Mouse (Mus musculus): Measurements from ENCODE around the gene Kif2a. TPM values are rescaled to one million over a fixed set of nuclear protein-coding genes. Genes with fewer than 3 reads are reported as not detected.
"Not testable (repeated sequence)": the region's sequence is repeated elsewhere in the genome, so short reads cannot be mapped to it uniquely, and the experiment has no call there.

Gene Kif2a
- total RNA-seq, 2 experiments from 2014 or later = 88.8 to 107 TPM

DNA sequence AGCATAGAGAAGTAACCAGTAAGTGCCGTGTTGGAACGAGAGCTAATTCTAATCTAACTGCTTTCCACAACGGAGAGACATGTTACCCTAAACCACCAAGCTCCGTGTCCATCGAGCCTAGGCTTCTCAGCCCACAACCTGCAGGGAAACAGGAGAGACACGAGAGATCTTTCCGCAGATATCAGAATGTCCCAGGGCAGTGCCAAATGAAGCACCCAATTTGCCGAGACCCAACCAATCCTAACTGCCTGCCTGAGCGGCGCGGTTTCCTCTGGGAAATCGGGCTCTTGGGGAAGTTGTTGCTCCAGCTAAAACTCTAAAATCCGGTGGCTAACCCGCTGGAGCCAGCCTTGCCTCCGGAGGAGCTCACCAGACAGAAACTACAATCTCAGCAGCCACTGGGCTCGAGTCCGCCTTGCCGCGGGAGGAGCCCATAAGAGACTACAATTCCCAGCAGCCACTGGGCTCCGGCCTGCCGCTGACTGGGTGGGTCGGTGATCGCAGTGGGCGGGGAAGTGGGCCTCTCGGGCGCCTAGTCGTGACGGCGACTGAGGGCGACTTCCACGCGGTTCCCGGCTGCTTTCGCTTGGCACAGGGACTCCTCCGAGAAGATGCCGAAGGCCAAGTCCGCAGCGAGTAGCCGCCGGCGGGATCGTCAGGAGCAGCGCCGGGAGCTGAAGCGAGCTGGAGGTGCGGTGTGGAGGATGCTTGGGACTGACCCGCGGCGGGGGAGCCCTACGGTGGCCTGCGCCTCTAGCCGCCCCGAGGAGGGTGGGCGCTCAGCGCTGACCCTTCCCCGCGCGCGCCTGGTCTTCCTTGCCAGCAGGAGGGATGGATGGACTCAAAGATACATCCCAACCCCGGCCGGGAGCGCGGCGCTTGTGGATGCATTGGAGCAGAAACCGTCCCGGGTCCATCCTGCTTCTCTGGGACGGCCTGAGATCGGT lies 75.1 kb downstream of the Kif2a start, which contains the start of gene Dimt1:
Gene Dimt1 (plus strand): TSS at position 534 of the 947 bp plus-strand sequence.
- Histone ChIP-seq H3K4me3 (peak within 1 kb of the TSS; percentile 93), H3K27ac (peak within 1 kb of the TSS; percentile 81)
- peak; percentile 94 to 95 for DNase-seq (ENCODE audit: extremely low spot score in 1 of 2, low spot score in 2 of 2)
- intact Hi-C loops (cut with DNase I) = loop anchor here (5.0 kb wide), 2 partner anchors 75 to 155 kb away; partner anchors contain the start of gene Kif2a
- no peak for TF ChIP-seq CTCF (IDR thresholded peaks at IDR 0.05)

DNA sequence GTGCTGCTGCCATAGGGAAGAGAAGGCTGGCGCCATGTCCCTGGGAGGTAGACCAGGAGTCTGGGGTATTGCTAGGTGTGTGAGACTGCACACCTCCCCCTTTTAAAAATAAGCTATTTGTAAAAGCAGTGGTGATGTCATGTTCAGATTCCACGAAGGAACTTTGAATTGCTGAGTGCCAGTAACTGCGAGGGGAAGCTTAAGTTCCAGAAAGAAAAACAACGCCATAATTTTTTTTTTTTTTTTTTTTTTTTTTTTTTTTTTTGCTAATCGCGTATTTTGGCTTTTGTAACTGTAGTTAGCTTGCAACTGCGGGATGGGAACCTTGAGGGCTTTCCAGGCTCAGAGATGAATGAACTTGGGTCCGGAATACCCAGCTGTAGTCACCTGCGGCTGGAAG lies 76.4 kb downstream of the Kif2a start:
- intact Hi-C loops (cut with DNase I) = loop anchor here (5.0 kb wide), 2 partner anchors 77 to 157 kb away; partner anchors contain the start of gene Kif2a
- Histone ChIP-seq H3K27ac (no peak overlapping the region), H3K4me3 (no peak overlapping the region)
- TF ChIP-seq CTCF (IDR thresholded peaks at IDR 0.05) = no peak
- DNase-seq (ENCODE audit: extremely low spot score in 1 of 2, low spot score in 2 of 2) = no peak

DNA sequence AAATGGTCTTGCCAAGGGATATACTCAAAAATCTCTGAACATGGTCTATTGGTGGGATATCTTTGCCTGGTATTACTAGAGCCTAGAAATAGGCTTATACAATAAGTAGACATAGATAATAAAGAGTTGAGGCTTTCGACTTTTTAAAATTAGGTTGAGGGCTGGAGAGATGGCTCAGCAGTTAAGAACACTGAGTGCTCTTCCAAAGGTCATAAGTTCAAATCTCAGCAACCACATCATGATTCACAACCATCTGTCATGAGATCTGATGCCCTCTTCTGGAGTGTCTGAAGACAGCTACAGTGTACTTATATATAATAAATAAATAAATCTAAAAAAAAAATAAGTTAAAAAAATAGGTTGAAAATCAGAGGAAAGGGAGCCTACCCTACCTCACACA lies 79.2 kb downstream of the Kif2a start:
- DNase-seq (ENCODE audit: extremely low spot score in 1 of 2, low spot score in 2 of 2) = no peak
- no peak for TF ChIP-seq CTCF (IDR thresholded peaks at IDR 0.05)
- intact Hi-C loops (cut with DNase I) = no loop called here
- H3K27ac ChIP-seq = no peak overlapping the region
- no peak overlapping the region for H3K4me3 ChIP-seq

DNA sequence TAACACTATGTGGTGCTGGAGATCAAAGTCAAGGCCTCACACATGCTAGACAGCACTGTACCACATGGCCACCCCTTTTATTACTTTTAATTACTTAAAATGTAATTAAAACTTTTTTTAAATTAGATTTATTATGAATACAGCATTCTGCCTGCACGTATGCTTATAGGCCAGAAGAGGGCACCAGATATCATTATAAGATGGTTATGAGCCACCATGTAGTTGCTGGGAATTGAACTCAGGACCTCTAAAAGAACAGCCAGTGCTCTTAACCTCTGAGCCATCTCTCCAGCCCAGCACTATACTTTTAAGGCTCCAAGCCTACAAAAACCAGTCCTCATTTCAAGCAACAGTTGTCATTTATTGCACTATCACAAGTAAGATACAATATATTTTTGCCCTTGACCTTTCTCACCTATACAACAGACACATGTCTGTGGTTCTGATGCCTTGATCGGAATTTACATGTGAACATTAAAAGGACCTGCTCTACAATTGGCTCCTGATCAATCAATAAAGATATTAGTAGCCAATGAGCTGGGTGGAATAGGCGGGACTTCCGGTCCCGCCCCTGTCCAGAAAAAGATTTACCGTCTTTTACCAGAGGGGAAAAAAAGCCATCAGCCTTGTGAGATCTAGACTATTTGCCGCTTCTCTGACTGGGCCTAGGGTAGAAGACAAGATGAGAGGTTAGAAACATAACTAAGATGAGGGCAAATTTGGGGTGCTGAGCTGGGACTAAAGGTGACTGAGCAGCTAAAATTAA lies 80.5 kb downstream of the Kif2a start:
- peak; percentile 22; the same call in 1 of the 2 replicates for TF ChIP-seq CTCF (IDR thresholded peaks at IDR 0.05)
- no peak overlapping the region for H3K4me3 ChIP-seq
- intact Hi-C loops (cut with DNase I) = no loop called here
- DNase-seq (ENCODE audit: extremely low spot score in 1 of 2, low spot score in 2 of 2) = no peak
- H3K27ac ChIP-seq = no peak overlapping the region

DNA sequence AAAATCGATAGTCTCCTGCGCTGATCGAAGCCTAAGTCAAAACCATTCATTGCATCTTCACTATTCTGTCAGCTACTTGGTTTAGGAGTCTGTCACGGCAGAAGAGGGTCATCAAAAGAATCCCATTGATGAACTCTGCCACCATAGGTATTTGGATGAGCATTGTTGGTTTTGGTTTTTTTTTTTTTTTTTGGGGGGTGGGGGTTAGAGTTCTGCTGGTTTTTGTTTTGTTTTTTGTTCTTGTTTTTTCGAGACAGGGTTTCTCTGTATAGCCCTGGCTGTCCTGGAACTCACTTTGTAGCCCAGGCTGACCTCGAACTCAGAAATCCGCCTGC lies 84.8 kb downstream of the Kif2a start:
- no peak for TF ChIP-seq CTCF (IDR thresholded peaks at IDR 0.05)
- DNase-seq (ENCODE audit: extremely low spot score in 1 of 2, low spot score in 2 of 2) = no peak
- intact Hi-C loops (cut with DNase I) = no loop called here
- Histone ChIP-seq H3K27ac (no peak overlapping the region), H3K4me3 (peak overlapping the region; percentile 95)

DNA sequence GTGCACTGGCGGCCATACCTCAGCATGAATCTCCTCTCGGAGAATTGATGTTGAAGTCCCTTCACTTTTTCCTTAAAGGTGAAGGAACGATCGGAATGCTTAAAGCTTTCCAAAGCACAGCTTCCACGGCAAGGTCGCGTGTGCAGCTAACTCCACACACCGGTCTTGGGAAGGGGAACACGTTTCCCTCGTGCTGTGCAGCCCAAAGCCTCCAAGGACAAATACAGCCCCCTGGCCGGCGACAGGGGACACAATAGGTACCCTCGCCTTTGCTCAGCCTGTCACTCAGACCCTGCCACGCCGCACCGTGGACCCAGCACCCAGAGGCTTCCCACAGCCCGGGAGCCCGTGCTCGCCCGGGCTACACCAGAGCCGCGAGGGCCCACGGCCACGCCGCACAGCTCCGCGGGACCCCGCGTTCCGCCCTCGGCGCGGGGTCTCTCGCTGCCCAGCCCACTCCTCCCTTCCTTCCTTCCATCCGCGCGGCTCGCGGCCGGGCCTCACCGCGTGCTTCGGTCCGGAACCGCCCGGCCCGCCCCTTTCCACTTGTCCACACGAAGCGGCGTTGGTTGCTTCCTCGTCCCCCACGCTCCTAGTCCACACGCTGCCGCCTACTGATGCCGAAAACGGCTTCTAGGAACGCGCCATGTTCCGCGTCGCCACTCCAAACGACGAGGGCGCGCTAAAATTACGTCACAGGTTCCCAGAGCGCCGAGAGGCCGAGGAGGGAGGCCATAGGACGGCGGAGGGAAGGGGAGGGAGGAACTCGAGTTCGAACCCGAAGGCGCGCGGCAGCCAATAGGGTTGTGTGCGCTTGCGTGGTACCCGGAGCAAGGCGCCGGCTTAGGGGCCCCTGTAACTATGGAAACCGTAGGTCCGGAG lies 85.4 kb downstream of the Kif2a start, which contains the start of gene Ipo11:
Gene Ipo11 (minus strand): TSS at position 703 of the 882 bp plus-strand sequence.
- peak within 1 kb of the TSS; percentile 95 for H3K4me3 ChIP-seq
- H3K27ac ChIP-seq = peak within 1 kb of the TSS; percentile 83
- no peak for TF ChIP-seq CTCF (IDR thresholded peaks at IDR 0.05)
- intact Hi-C loops (cut with DNase I) = no loop called here
- peak; percentile 92 for DNase-seq (ENCODE audit: extremely low spot score in 1 of 2, low spot score in 2 of 2)

DNA sequence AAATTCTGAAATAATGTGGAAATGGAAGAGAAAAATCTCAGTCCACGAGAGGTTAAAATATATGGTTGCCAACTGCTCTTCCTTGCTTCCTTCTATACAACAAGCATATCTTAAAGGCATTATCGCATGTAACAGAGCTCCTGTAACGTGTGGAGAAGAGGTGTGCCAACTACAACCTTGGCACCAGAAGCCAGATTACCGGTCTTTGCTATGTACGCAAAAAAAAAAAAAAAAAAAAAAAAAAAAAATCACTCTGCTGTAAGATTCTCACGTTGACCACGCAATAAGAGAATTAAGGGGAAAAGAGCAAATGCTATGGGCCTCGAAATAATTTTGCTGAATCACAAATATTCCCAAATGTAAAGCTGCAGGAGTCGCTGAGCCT lies 86.1 kb downstream of the Kif2a start:
- no peak for DNase-seq (ENCODE audit: extremely low spot score in 1 of 2, low spot score in 2 of 2)
- intact Hi-C loops (cut with DNase I) = no loop called here
- peak overlapping the region; percentile 95 for H3K4me3 ChIP-seq
- TF ChIP-seq CTCF (IDR thresholded peaks at IDR 0.05) = no peak
- peak overlapping the region; percentile 83 for H3K27ac ChIP-seq

DNA sequence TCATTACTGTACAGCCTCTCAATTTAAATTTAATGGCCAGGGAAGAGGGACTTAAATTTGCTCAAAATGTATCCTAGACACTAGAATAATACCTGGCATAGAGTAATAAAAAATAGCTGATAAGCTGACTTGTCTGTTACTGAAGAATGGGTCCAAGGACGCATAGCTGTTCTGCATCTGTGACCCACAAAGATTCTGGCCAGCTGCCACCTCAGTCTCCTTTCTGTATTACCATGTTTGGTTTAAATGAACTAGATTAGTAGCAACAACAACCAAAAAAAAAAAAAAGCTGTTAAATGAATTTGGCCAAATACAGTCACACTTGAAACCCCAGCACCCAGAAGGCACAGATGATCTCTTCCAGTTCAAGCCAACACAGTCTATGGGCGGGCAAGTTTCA lies 92.7 kb downstream of the Kif2a start:
- no peak for DNase-seq (ENCODE audit: extremely low spot score in 1 of 2, low spot score in 2 of 2)
- Histone ChIP-seq H3K27ac (no peak overlapping the region), H3K4me3 (no peak overlapping the region)
- TF ChIP-seq CTCF (IDR thresholded peaks at IDR 0.05) = no peak
- intact Hi-C loops (cut with DNase I) = loop anchor here (10.0 kb wide), 1 partner anchor 1974 kb away; no protein-coding TSS in a partner anchor

DNA sequence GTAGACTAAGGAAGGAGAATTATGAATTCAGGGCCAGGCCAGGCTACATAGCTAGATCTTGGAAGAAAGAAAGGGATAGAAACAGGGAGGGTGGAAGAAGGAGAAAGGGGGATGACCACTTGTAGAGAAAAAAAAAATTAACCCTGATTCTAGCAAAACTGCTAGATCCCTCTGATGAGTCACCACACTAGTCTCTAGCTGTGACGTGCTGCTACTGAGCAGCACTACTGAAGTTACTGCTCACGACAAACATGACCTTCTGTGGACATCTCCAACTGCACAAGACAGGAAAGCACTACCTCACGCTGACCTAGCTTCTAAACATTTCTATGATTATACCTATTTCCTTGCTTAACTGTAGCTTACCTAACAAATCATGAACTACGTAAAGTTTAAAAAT lies 93.6 kb downstream of the Kif2a start:
- Histone ChIP-seq H3K4me3 (no peak overlapping the region), H3K27ac (no peak overlapping the region)
- DNase-seq (ENCODE audit: extremely low spot score in 1 of 2, low spot score in 2 of 2) = no peak
- no peak for TF ChIP-seq CTCF (IDR thresholded peaks at IDR 0.05)
- intact Hi-C loops (cut with DNase I) = loop anchor here (10.0 kb wide), 1 partner anchor 1973 kb away; no protein-coding TSS in a partner anchor

DNA sequence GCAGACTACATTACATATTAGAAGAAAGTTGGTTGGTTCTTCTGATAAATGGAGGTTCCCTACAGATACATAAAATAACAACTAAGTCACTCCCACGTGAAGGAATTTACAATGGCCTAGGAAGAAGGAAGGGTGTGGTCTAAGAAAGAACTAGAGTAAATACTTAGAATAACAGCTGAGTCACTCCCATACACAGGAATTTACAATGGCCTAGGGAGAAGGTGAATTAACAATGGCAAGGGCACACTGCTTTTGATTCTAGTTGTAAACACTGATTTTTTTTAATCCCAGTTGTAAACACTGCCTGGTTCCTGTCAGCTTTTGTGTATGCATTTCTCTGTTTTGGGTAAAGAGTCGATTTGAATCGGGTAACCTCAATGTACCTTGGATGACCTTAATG lies 96.0 kb downstream of the Kif2a start:
- DNase-seq (ENCODE audit: extremely low spot score in 1 of 2, low spot score in 2 of 2); H3K4me3 ChIP-seq; H3K27ac ChIP-seq: not testable (repeated sequence)
- intact Hi-C loops (cut with DNase I) = loop anchor here (10.0 kb wide), 1 partner anchor 1971 kb away; no protein-coding TSS in a partner anchor

Data from left cerebral cortex, adult 2 months (tissue).